ENCODE assay signal across 29 mouse cellular contexts in the genomic region with DNA sequence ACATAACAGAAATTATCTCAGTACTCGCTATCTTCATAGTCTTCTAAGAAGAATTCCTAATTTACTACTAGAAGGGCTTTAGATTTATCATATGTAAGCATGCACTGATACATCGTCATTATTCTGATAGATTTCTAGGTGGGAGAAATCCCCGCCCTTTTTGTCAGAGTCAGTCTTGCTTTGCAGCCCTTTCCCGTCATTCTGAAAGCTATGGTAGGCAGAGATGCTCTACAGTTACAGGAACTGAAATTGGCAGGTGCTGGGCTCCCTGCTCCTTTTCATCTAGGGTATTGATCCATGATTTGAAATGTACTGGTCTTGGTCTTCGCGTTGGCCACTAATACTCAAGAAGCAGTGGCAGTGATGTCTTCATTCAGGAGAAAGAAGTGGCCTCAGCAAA. TPM values are rescaled to one million over a fixed set of nuclear protein-coding genes. Genes with fewer than 3 reads are reported as not detected.
"Had no signal": no experiment of that assay in that cellular context is flagged by ENCODE, and none has a peak within 500 bp of the region (broad histone marks: within the 10 kb centered on the region; RNA-seq: fewer than 3 reads in every experiment).

No protein-coding gene starts in this region.

- H3K27me3 ChIP-seq: embryonic facial prominence, embryonic 12.5 days; embryonic facial prominence, embryonic 13.5 days; embryonic facial prominence, embryonic 15.5 days; forebrain, embryonic 12.5 days; forebrain, embryonic 13.5 days; forebrain, embryonic 15.5 days had no signal

- H3K9me3 ChIP-seq: embryonic facial prominence, embryonic 12.5 days; embryonic facial prominence, embryonic 13.5 days; embryonic facial prominence, embryonic 15.5 days; forebrain, embryonic 15.5 days had no signal

- DNase-seq: cerebellum, adult 9-10 months; cerebellum, adult 9-11 months; cerebellum, postnatal 10 days; cerebellum, postnatal 14 days; cerebellum, postnatal 25 days; cerebellum, postnatal 36 days; embryo, embryonic 11 days; forebrain, postnatal 0 days; gastrocnemius, adult 2 months; gastrocnemius, postnatal 10 days; gastrocnemius, postnatal 14 days; gastrocnemius, postnatal 25 days; gastrocnemius, postnatal 36 days; heart, adult 11 months; heart, adult 18-20 months; heart, adult 2 months had no signal

- H3K4me3 ChIP-seq: embryonic facial prominence, embryonic 10.5 days; embryonic facial prominence, embryonic 12.5 days; embryonic facial prominence, embryonic 13.5 days; embryonic facial prominence, embryonic 15.5 days; erythroblast, embryonic 14.5 days; forebrain, embryonic 10.5 days; forebrain, embryonic 12.5 days; forebrain, embryonic 13.5 days; forebrain, embryonic 15.5 days; gastrocnemius, adult 2 months; heart, adult 2 months had no signal

- ATAC-seq: forebrain, embryonic 13.5 days; forebrain, embryonic 14.5 days; forebrain, embryonic 15.5 days; forebrain, embryonic 16.5 days; forebrain, postnatal 0 days had no signal

- H3K27ac ChIP-seq: embryonic facial prominence, embryonic 10.5 days; embryonic facial prominence, embryonic 12.5 days; embryonic facial prominence, embryonic 13.5 days; embryonic facial prominence, embryonic 15.5 days; forebrain, embryonic 10.5 days; forebrain, embryonic 12.5 days; forebrain, embryonic 13.5 days; forebrain, embryonic 15.5 days; gastrocnemius, adult 2 months; heart, adult 2 months had no signal

- H3K4me1 ChIP-seq: embryonic facial prominence, embryonic 10.5 days; embryonic facial prominence, embryonic 12.5 days; embryonic facial prominence, embryonic 13.5 days; embryonic facial prominence, embryonic 15.5 days; forebrain, embryonic 10.5 days; forebrain, embryonic 12.5 days; forebrain, embryonic 13.5 days; forebrain, embryonic 15.5 days had no signal

- H3K9ac ChIP-seq: embryonic facial prominence, embryonic 12.5 days; embryonic facial prominence, embryonic 13.5 days; embryonic facial prominence, embryonic 15.5 days; forebrain, embryonic 12.5 days; forebrain, embryonic 13.5 days; forebrain, embryonic 15.5 days; forebrain, postnatal 0 days had no signal

- H3K4me2 ChIP-seq: embryonic facial prominence, embryonic 12.5 days; embryonic facial prominence, embryonic 13.5 days; embryonic facial prominence, embryonic 15.5 days; forebrain, embryonic 12.5 days; forebrain, embryonic 13.5 days; forebrain, embryonic 15.5 days had no signal

RNA-seq across cellular contexts. Expression of a gene that starts 22.3 kb away (rescaled TPM):
- total RNA-seq: common myeloid progenitor, adult 5-6 weeks; granulocyte monocyte progenitor cell, adult 5-6 weeks had no signal
- polyA plus RNA-seq: erythroblast, embryonic 14.5 days had no signal
